Mouse (Mus musculus): ENCODE data around the gene Rbl2. TPM values are rescaled to one million over a fixed set of nuclear protein-coding genes. Genes with fewer than 3 reads are reported as not detected.

Gene Rbl2
- polyA plus RNA-seq, 1 experiment from 2014 or later = 14.8 TPM

- 0 out of 2 replicates have a peak, but pooled peaks cover 4% of the 10 kb centered on the region for H3K4me1 ChIP-seq
- H3K9me3 ChIP-seq = no peaks in the 10 kb centered on the region
- H3K27ac ChIP-seq = no peak overlapping the region
- ATAC-seq (ENCODE audit: insufficient read depth, low FRiP score, low read depth) = no peak
- no peak overlapping the region for H3K4me3 ChIP-seq (replicated peaks)
- no peaks in the 10 kb centered on the region for H3K36me3 ChIP-seq
- 0 out of 2 replicates have a peak overlapping the region, but pooled peaks have one; percentile 26 for H3K4me2 ChIP-seq
- no peak overlapping the region for H3K9ac ChIP-seq
- H3K27me3 ChIP-seq (replicated peaks) = no peaks in the 10 kb centered on the region
- WGBS = 9% methylated on average over 6 of the region's 6 CpGs
Measured at GRCm38 (mm10) chr8:91147715-91148114, 77.9 kb downstream of the Rbl2 start.

- Histone ChIP-seq H3K27me3 (replicated peaks) (no peaks in the 10 kb centered on the region), H3K27ac (no peak overlapping the region), H3K9ac (no peak overlapping the region), H3K4me1 (0 out of 2 replicates have a peak, but pooled peaks cover 4% of the 10 kb centered on the region), H3K9me3 (no peaks in the 10 kb centered on the region), H3K4me3 (replicated peaks) (no peak overlapping the region), H3K36me3 (no peaks in the 10 kb centered on the region), H3K4me2 (no peak overlapping the region)
- no peak for ATAC-seq (ENCODE audit: insufficient read depth, low FRiP score, low read depth)
- 52% methylated on average over 15 of the region's 15 CpGs for WGBS
Measured at GRCm38 (mm10) chr8:91148643-91149178, 78.9 kb downstream of the Rbl2 start.

- ATAC-seq (ENCODE audit: insufficient read depth, low FRiP score, low read depth) = no peak; the same call in 1 of the 2 replicates
- Histone ChIP-seq H3K36me3 (no peaks in the 10 kb centered on the region), H3K27me3 (replicated peaks) (no peaks in the 10 kb centered on the region), H3K4me1 (0 out of 2 replicates have a peak, but pooled peaks cover 4% of the 10 kb centered on the region), H3K9ac (no peak overlapping the region), H3K27ac (no peak overlapping the region), H3K4me2 (no peak overlapping the region), H3K9me3 (no peaks in the 10 kb centered on the region), H3K4me3 (replicated peaks) (no peak overlapping the region)
- WGBS = 76% methylated on average over 3 of the region's 3 CpGs
Measured at GRCm38 (mm10) chr8:91149298-91149697, 79.4 kb downstream of the Rbl2 start.

- no peak overlapping the region for H3K9ac ChIP-seq
- WGBS = 90% methylated on average over 7 of the region's 7 CpGs
Measured at GRCm38 (mm10) chr8:91151531-91151930, 81.7 kb downstream of the Rbl2 start.

GRCm38 (mm10) chr8:91153831-91154230 is 84.0 kb downstream of the Rbl2 start:
- Histone ChIP-seq H3K27ac (no peak overlapping the region), H3K27me3 (replicated peaks) (no peaks in the 10 kb centered on the region), H3K36me3 (no peaks in the 10 kb centered on the region), H3K9me3 (no peaks in the 10 kb centered on the region), H3K4me3 (replicated peaks) (no peak overlapping the region), H3K4me1 (0 out of 2 replicates have a peak, but pooled peaks cover under 1% of the 10 kb centered on the region), H3K9ac (no peak overlapping the region), H3K4me2 (no peak overlapping the region)
- WGBS = 71% methylated on average over 3 of the region's 3 CpGs
- ATAC-seq (ENCODE audit: insufficient read depth, low FRiP score, low read depth) = no peak

More at GRCm38 (mm10) chr8:91151531-91151930, 81.7 kb downstream of the Rbl2 start:
- Histone ChIP-seq H3K9me3 (no peaks in the 10 kb centered on the region), H3K27me3 (replicated peaks) (no peaks in the 10 kb centered on the region), H3K4me2 (no peak overlapping the region), H3K4me1 (0 out of 2 replicates have a peak, but pooled peaks cover 4% of the 10 kb centered on the region), H3K36me3 (no peaks in the 10 kb centered on the region), H3K27ac (no peak overlapping the region), H3K4me3 (replicated peaks) (no peak overlapping the region)
- ATAC-seq (ENCODE audit: insufficient read depth, low FRiP score, low read depth) = no peak

- H3K36me3 ChIP-seq = no peaks in the 10 kb centered on the region
- no peaks in the 10 kb centered on the region for H3K27me3 ChIP-seq (replicated peaks)
- H3K4me3 ChIP-seq (replicated peaks) = no peak overlapping the region
- no peak overlapping the region for H3K4me2 ChIP-seq
- no peaks in the 10 kb centered on the region for H3K4me1 ChIP-seq
- H3K9me3 ChIP-seq = no peaks in the 10 kb centered on the region
- 42% methylated on average over 6 of the region's 6 CpGs for WGBS
- no peak overlapping the region for H3K27ac ChIP-seq
- ATAC-seq (ENCODE audit: insufficient read depth, low FRiP score, low read depth) = no peak
- no peak overlapping the region for H3K9ac ChIP-seq
Measured at GRCm38 (mm10) chr8:91154564-91154963, 84.7 kb downstream of the Rbl2 start.

GRCm38 (mm10) chr8:91158617-91159016 is 88.8 kb downstream of the Rbl2 start:
- Histone ChIP-seq H3K9me3 (no peaks in the 10 kb centered on the region), H3K4me2 (no peak overlapping the region), H3K4me1 (no peaks in the 10 kb centered on the region), H3K36me3 (no peaks in the 10 kb centered on the region), H3K27me3 (replicated peaks) (no peaks in the 10 kb centered on the region), H3K9ac (no peak overlapping the region), H3K27ac (no peak overlapping the region), H3K4me3 (replicated peaks) (no peak overlapping the region)
- 92% methylated on average over 10 of the region's 10 CpGs for WGBS
- no peak for ATAC-seq (ENCODE audit: insufficient read depth, low FRiP score, low read depth)

- Histone ChIP-seq H3K4me2 (no peak overlapping the region), H3K4me1 (no peaks in the 10 kb centered on the region), H3K36me3 (no peaks in the 10 kb centered on the region), H3K27ac (no peak overlapping the region), H3K9ac (no peak overlapping the region), H3K4me3 (replicated peaks) (no peak overlapping the region), H3K27me3 (replicated peaks) (no peaks in the 10 kb centered on the region), H3K9me3 (no peaks in the 10 kb centered on the region)
- ATAC-seq (ENCODE audit: insufficient read depth, low FRiP score, low read depth) = no peak
- WGBS = 59% methylated on average over 15 of the region's 15 CpGs
Measured at GRCm38 (mm10) chr8:91159959-91160800, 90.3 kb downstream of the Rbl2 start.

- no peak overlapping the region for H3K4me2 ChIP-seq
Measured at GRCm38 (mm10) chr8:91170152-91170551, 100.3 kb downstream of the Rbl2 start.

GRCm38 (mm10) chr8:91170914-91171313 is 101.1 kb downstream of the Rbl2 start:
- Histone ChIP-seq H3K9ac (no peak overlapping the region), H3K9me3 (no peaks in the 10 kb centered on the region), H3K4me1 (no peaks in the 10 kb centered on the region), H3K36me3 (no peaks in the 10 kb centered on the region), H3K4me2 (no peak overlapping the region), H3K27ac (no peak overlapping the region), H3K4me3 (replicated peaks) (no peak overlapping the region), H3K27me3 (replicated peaks) (no peaks in the 10 kb centered on the region; the same call in 1 of the 2 replicates)
- ATAC-seq (ENCODE audit: insufficient read depth, low FRiP score, low read depth) = no peak
- 59% methylated on average over 14 of the region's 14 CpGs for WGBS

More at GRCm38 (mm10) chr8:91170152-91170551, 100.3 kb downstream of the Rbl2 start:
- Histone ChIP-seq H3K4me3 (replicated peaks) (no peak overlapping the region), H3K27ac (no peak overlapping the region), H3K36me3 (no peaks in the 10 kb centered on the region), H3K27me3 (replicated peaks) (no peaks in the 10 kb centered on the region; the same call in 1 of the 2 replicates), H3K9me3 (no peaks in the 10 kb centered on the region), H3K4me1 (no peaks in the 10 kb centered on the region), H3K9ac (no peak overlapping the region)
- no peak for ATAC-seq (ENCODE audit: insufficient read depth, low FRiP score, low read depth)
- 58% methylated on average over 6 of the region's 6 CpGs for WGBS

- H3K4me1 ChIP-seq = no peaks in the 10 kb centered on the region
- ATAC-seq (ENCODE audit: insufficient read depth, low FRiP score, low read depth) = no peak
- no peak overlapping the region for H3K4me2 ChIP-seq
- H3K36me3 ChIP-seq = no peaks in the 10 kb centered on the region
- 42% methylated on average over 13 of the region's 13 CpGs for WGBS
- H3K27me3 ChIP-seq (replicated peaks) = no peaks in the 10 kb centered on the region; the same call in 1 of the 2 replicates
- no peaks in the 10 kb centered on the region for H3K9me3 ChIP-seq
- H3K9ac ChIP-seq = no peak overlapping the region
- H3K4me3 ChIP-seq (replicated peaks) = no peak overlapping the region
- H3K27ac ChIP-seq = no peak overlapping the region
Measured at GRCm38 (mm10) chr8:91171605-91172004, 101.7 kb downstream of the Rbl2 start.
